Mouse (Mus musculus): Measurements from ENCODE around the gene Col4a6.

DNA sequence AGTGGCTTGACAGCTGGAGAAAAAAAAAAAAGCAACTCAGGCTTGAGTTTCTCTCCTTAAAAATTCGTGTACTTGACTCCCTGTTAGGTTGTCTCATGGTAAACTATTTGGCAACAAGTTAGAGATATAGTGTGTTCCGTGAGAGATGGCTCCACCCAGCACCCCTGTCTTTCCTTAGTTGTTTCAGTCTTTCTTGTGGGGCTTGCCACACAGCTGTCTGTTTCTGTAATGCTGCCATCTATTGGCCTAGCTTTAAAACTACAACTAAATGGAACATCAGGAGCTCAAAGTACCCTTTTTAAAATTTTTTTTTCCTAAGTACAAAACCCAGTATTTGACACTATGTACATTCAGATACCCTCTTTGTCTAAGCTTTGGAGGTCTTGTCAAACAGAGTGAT is 317.2 kb downstream of the Col4a6 start:
- no peak for TF ChIP-seq CTCF (IDR thresholded peaks at IDR 0.05; ENCODE audit: extremely low read depth, insufficient read length, insufficient replicate concordance, low read depth, low read length)
- TF ChIP-seq POLR2A (IDR thresholded peaks at IDR 0.05; ENCODE audit: low read depth, low read length): no peak
